Mouse (Mus musculus) ES-E14 (cell line): ENCODE measurements around the gene Klrc1. TPM values are rescaled to one million over a fixed set of nuclear protein-coding genes. Genes with fewer than 3 reads are reported as not detected.

ENCODE experiments used
- DNase-seq: peaks from one replicate; pipeline ENCODE4 v3.0.0-alpha.2; 2013; ENCODE audit warnings: low read depth, low spot score
- H3K27ac ChIP-seq: 2 replicates; pipeline ENCODE4 v1.5.1; 2012; ENCODE audit warnings: low read depth, mild to moderate bottlenecking, low read length, moderate library complexity, mixed read lengths; ENCODE audit not compliant: poor library complexity, insufficient read depth, severe bottlenecking
- H3K36me3 ChIP-seq: 2 replicates; pipeline ENCODE4 v1.6.1; 2012; ENCODE audit warnings: mild to moderate bottlenecking, low read length, moderate library complexity, mixed read lengths; ENCODE audit not compliant: control insufficient read depth, poor library complexity, insufficient read depth, severe bottlenecking
- H3K4me1 ChIP-seq, 2 experiments: fragments of 150-350 bp in 1 of 2; sonication (generic) in 1 of 2; 2 replicates each; pipeline ENCODE4 v1.6.1; 2012; ENCODE audit warnings: low read length in 2 of 2, mild to moderate bottlenecking in 1 of 2, mixed read lengths in 1 of 2; ENCODE audit not compliant: control insufficient read depth in 2 of 2, insufficient read depth in 2 of 2, poor library complexity in 1 of 2
- H3K4me3 ChIP-seq, 2 experiments: fragments of 150-350 bp in 1 of 2; sonication (generic) in 1 of 2; 2 replicates each; pipeline ENCODE4 v1.5.1; 2012; ENCODE audit warnings: low read length in 2 of 2, low read depth in 1 of 2, mild to moderate bottlenecking in 1 of 2, mixed read lengths in 1 of 2; ENCODE audit not compliant: insufficient read depth in 1 of 2, poor library complexity in 1 of 2, severe bottlenecking in 1 of 2
- H3K9ac ChIP-seq: 2 replicates; pipeline ENCODE4 v1.6.1; 2012; ENCODE audit warnings: low read depth, mild to moderate bottlenecking, low read length, mixed read lengths; ENCODE audit not compliant: poor library complexity, insufficient read depth, severe bottlenecking
- H3K9me3 ChIP-seq: fragments of 150-350 bp; sonication (generic); 2 replicates; pipeline ENCODE4 v1.6.1; 2012; ENCODE audit warnings: low read depth, mild to moderate bottlenecking, low read length; ENCODE audit not compliant: control insufficient read depth, insufficient read depth
- CHD2 ChIP-seq: IDR thresholded peaks from 2 replicates; pipeline ENCODE4 v1.6.1; 2014; ENCODE audit warnings: mild to moderate bottlenecking, low read depth, low read length, inconsistent platforms
- HCFC1 ChIP-seq: IDR thresholded peaks from 2 replicates; pipeline ENCODE4 v1.6.1; 2012; ENCODE audit warnings: low read length, inconsistent platforms, borderline replicate concordance; ENCODE audit not compliant: insufficient read depth
- MAFK ChIP-seq: IDR thresholded peaks from 2 replicates; pipeline ENCODE4 v1.6.1; 2014; ENCODE audit warnings: mild to moderate bottlenecking, low read depth, low read length, inconsistent platforms; ENCODE audit not compliant: insufficient read depth
- ZC3H11A ChIP-seq: IDR thresholded peaks from 2 replicates; pipeline ENCODE4 v1.6.1; 2012; ENCODE audit warnings: low read depth, mild to moderate bottlenecking, inconsistent platforms, low read length, borderline replicate concordance
- ZNF384 ChIP-seq: IDR thresholded peaks from 2 replicates; pipeline ENCODE4 v1.6.1; 2012; ENCODE audit warnings: low read depth, low read length, inconsistent platforms
- in situ Hi-C, 2 experiments: fragments of 600-800 bp; cut with MboI; formaldehyde crosslinking; loops; one replicate each; pipeline ENCODE4 v1.15.1; 2025; ENCODE audit warnings: low sequenced_read_pairs in 2 of 2, inconsistent platforms in 1 of 2; ENCODE audit not compliant: unreplicated experiment in 2 of 2
- total RNA-seq: library from RNA; depleted of rRNA; stranded (reverse); fragments of 300-350 nt; gene quantifications from 2 replicates; pipeline ENCODE4 v1.2.3, GENCODE M21; 2012; rRNA removed

Klrc1 gene
- total RNA-seq, 1 experiment = not detected

DNA sequence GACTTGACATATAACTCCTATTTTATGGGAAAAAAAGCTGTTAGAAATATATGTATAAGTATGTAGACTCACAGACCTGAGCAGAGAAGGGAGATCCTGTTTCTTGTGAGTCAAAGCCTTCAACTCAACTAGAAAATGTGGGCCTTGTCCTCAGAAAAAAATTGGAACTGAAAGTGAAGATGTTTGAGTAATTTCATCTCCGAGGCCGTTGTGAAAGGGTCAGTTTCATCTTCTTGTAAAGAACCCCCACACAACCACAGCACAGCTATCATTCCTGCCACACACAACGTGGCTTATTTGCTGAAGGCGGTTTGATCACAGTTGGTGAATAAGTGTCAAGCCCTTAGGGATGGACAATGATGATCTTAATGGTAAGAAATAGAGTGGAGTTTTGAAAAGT, 55.0 kb downstream of the Klrc1 start, which contains the start of gene Klrk1:
TSS of gene Klrk1 (minus strand) at position 130 of the 400 bp plus-strand sequence.
- H3K9ac ChIP-seq = no peak within 1 kb of the TSS
- in situ Hi-C loops = no loop called here
- no peak within 1 kb of the TSS for H3K4me3 ChIP-seq
- TF ChIP-seq ZC3H11A (no peak), HCFC1 (no peak), CHD2 (no peak), MAFK (no peak), ZNF384 (no peak)
- no peaks in the 10 kb centered on the region for H3K4me1 ChIP-seq
- no peaks in the 10 kb centered on the region for H3K9me3 ChIP-seq
- no peaks in the 10 kb centered on the region for H3K36me3 ChIP-seq
- no peak for DNase-seq
- no peak within 1 kb of the TSS for H3K27ac ChIP-seq

Other genes with a start within 250 kb of the Klrc1 start
- gene Clec1a, start 227.0 kb downstream of the Klrc1 start, total RNA-seq = not detected in 2 replicates
- 0.45 TPM in 1 of 2 replicates, not detected in the other for gene Olr1, start 171.8 kb downstream of the Klrc1 start, total RNA-seq
- gene Tmem52b, start 166.4 kb downstream of the Klrc1 start, total RNA-seq = not detected in 2 replicates
- 14.7 and 25.6 TPM in 2 replicates for gene Gabarapl1, start 145.8 kb downstream of the Klrc1 start, total RNA-seq
- gene Klre1, start 101.1 kb downstream of the Klrc1 start, total RNA-seq = not detected in 2 replicates
- gene Klrd1, start 87.2 kb downstream of the Klrc1 start, total RNA-seq = not detected in 2 replicates
- not detected in 2 replicates for gene Klrk1, start 55.1 kb downstream of the Klrc1 start, total RNA-seq
- not detected in 2 replicates for gene Klrc3, start 35.6 kb downstream of the Klrc1 start, total RNA-seq
- not detected in 2 replicates for gene Klrc2, start 18.3 kb downstream of the Klrc1 start, total RNA-seq
- gene Klri1, start 38.2 kb upstream of the Klrc1 start, total RNA-seq = not detected in 2 replicates
- not detected in 2 replicates for gene Klri2, start 61.5 kb upstream of the Klrc1 start, total RNA-seq
- not detected in 2 replicates for gene Gm156, start 105.3 kb upstream of the Klrc1 start, total RNA-seq
- gene Gm17631, start 183.7 kb upstream of the Klrc1 start, total RNA-seq = not detected in 2 replicates
- gene Klra17, start 197.7 kb upstream of the Klrc1 start, total RNA-seq = not detected in 2 replicates
- gene Klra5, start 238.7 kb upstream of the Klrc1 start, total RNA-seq = not detected in 2 replicates